Mouse (Mus musculus): ENCODE measurements at regions not wholly inside any gene's neighbourhood (a gene's known extent, or its start where the extent isn't known, plus 50 kb on each side); places are given as distances from the start of the nearest gene placed in this dataset.

DNA sequence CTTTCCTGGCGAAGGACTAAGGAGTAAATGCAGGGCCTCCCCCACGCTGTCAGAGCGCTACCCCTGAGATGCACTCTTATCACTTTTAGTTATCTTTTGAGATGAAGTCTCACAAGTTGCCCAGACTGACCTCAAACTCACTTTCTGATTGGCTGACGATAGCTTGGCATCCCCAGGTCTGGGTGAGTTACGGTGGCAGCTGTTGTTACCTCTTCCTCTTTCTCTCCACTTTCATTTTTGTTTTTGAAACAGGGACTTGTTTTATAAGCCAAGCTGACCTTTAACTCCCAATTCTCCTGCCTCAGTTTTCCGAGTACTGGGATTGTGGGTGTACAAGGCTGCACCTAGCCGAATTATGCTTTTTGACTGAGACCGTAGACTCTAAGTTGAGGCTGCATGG, 53.0 kb upstream of the Tcf7l2 start:
- TF ChIP-seq CTCF (IDR thresholded peaks at IDR 0.05; ENCODE audit: borderline replicate concordance, control insufficient read depth, extremely low read depth, insufficient read depth, low read length, poor library complexity) (no peak), POLR2A (IDR thresholded peaks at IDR 0.05; ENCODE audit: control insufficient read depth, extremely low read depth, insufficient read depth, low read length, poor library complexity) (no peak)

All from thymus, adult 2 months (tissue).